In the genomic region with DNA sequence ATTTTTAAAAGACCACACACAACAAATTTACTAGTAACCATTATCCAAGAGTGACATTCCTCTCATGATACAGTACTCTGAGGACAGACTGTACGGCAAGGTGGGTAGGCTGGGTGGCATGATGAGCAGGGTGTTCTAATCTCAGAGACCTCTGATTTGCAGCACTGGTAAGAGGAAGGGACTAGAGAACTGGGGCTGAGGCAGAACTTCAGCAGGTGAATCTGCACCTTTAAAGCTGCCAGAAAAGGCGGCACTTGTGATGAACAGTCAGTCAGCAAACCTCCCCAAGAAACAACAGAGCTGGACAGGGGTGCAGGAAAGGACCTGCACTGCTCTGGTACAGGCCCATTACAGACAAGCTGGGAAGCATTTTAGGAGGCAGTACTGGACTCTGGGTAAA, we compare ENCODE assay signal across 11 mouse cellular contexts. TPM values are rescaled to one million over a fixed set of nuclear protein-coding genes. Genes with fewer than 3 reads are reported as not detected.
DNase-seq lines count a peak whose midpoint lies in the region; ATAC-seq lines count a peak whose summit lies in the region.
"Had no signal": no experiment of that assay in that cellular context is flagged by ENCODE, and none has a peak within 500 bp of the region (broad histone marks: within the 10 kb centered on the region; RNA-seq: fewer than 3 reads in every experiment).

No protein-coding gene starts in this region.

- 0 out of 2 replicates have a peak, but pooled peaks cover 4% of the 10 kb centered on the region for H3K36me3 ChIP-seq in heart, embryonic 14.5 days (ENCODE audit: control insufficient read depth, insufficient read depth, low read length)
- H3K36me3 ChIP-seq in hindbrain, embryonic 15.5 days = no peaks in the 10 kb centered on the region

- intact Hi-C loops in heart, postnatal 14 days (cut with DNase I) = loop anchor here (5.0 kb wide), 1 partner anchor 84 kb away; the partner anchor contains the start of gene Samd13

- WGBS in heart, embryonic 14.5 days = 42% methylated on average over 2 of the region's 2 CpGs
- 46% methylated on average over 2 of the region's 2 CpGs for WGBS in hindbrain, embryonic 15.5 days

- H3K27me3 ChIP-seq in heart, embryonic 14.5 days (ENCODE audit: control insufficient read depth, insufficient read depth, low read length) = no peaks in the 10 kb centered on the region
- no peaks in the 10 kb centered on the region for H3K27me3 ChIP-seq in hindbrain, embryonic 15.5 days
- H3K27me3 ChIP-seq: CH12.LX; limb, embryonic 13.5 days had no signal

- DNase-seq in heart, postnatal 14 days = no peak
- peak; percentile 63 for DNase-seq in brain, adult 2 months (ENCODE audit: low read depth, low spot score)
- DNase-seq in cerebellum, adult 8-10 months = peak; percentile 31
- DNase-seq in spleen, adult 18-20 months = no peak
- DNase-seq in ovary, adult 18-20 months (ENCODE audit: low spot score) = no peak
- no peak for DNase-seq in gastrocnemius, postnatal 10 days
- DNase-seq: lung, postnatal 14 days had no signal

- H3K4me1 ChIP-seq in heart, embryonic 14.5 days (ENCODE audit: control insufficient read depth in 2 of 2, insufficient read depth in 2 of 2, low read length in 2 of 2) = peaks cover 10 to 32% of the 10 kb centered on the region in 2 experiments
- peaks cover 43% of the 10 kb centered on the region for H3K4me1 ChIP-seq in hindbrain, embryonic 15.5 days (replicated peaks)

- H3K9me3 ChIP-seq in heart, embryonic 14.5 days (ENCODE audit: control insufficient read depth, low read length) = no peaks in the 10 kb centered on the region
- H3K9me3 ChIP-seq in hindbrain, embryonic 15.5 days = no peaks in the 10 kb centered on the region
- H3K9me3 ChIP-seq: limb, embryonic 13.5 days had no signal

- no peak for ATAC-seq in heart, embryonic 14.5 days (ENCODE audit: insufficient number of reproducible peaks, insufficient read depth, low FRiP score, low read depth)
- peak; percentile 40; the same call in 1 of the 2 replicates for ATAC-seq in hindbrain, embryonic 15.5 days (ENCODE audit: low FRiP score, low read depth)

- H3K4me2 ChIP-seq in heart, embryonic 14.5 days (ENCODE audit: low read length) = peak overlapping the region; percentile 79
- peak overlapping the region; percentile 58 for H3K4me2 ChIP-seq in hindbrain, embryonic 15.5 days

- H3K4me3 ChIP-seq in heart, embryonic 14.5 days (ENCODE audit: control insufficient read depth in 1 of 2, insufficient read depth in 1 of 2, low read depth in 1 of 2, low read length in 2 of 2) = peak overlapping the region in 1 of 2 experiments; percentile 41; a peak in 2 of 4 replicates
- H3K4me3 ChIP-seq in hindbrain, embryonic 15.5 days = peak overlapping the region; percentile 51
- H3K4me3 ChIP-seq: limb, embryonic 13.5 days had no signal

- no peak overlapping the region for H3K27ac ChIP-seq in heart, embryonic 14.5 days (replicated peaks in 1 of 2; ENCODE audit: control insufficient read depth in 1 of 2, insufficient read depth in 1 of 2, low read depth in 2 of 2, low read length in 2 of 2)
- H3K27ac ChIP-seq in hindbrain, embryonic 15.5 days (replicated peaks) = peak overlapping the region; percentile 93
- H3K27ac ChIP-seq: limb, embryonic 13.5 days had no signal

- H3K9ac ChIP-seq in heart, embryonic 14.5 days (ENCODE audit: low read length) = peak overlapping the region; percentile 68; the same call in 1 of the 2 replicates
- peak overlapping the region; percentile 37 for H3K9ac ChIP-seq in hindbrain, embryonic 15.5 days
- H3K9ac ChIP-seq: limb, embryonic 13.5 days had no signal

RNA-seq across cellular contexts. Expression of gene Prkacb, which starts 41.9 kb away (rescaled TPM):
- 55.2 and 59.0 TPM in 2 replicates for polyA plus RNA-seq in heart, embryonic 14.5 days (2014; fragmentation: Nextera tagmentation; extraction: Ambion mirVana)
- total RNA-seq in heart, postnatal 14 days (2021) = 10 to 100 TPM; 62.5 to 68.3 TPM
- polyA plus RNA-seq in hindbrain, embryonic 15.5 days (2015; fragmentation: Nextera tagmentation; extraction: Ambion mirVana) = 181 and 186 TPM in 2 replicates
- total RNA-seq in gastrocnemius, postnatal 10 days (2021) = 10 to 100 TPM; 60.2 to 64.4 TPM

Comparison
In these comparisons a context has a peak if more than half of its experiments do, and no peak if none do; other contexts are left out.
1. DNase-seq: peak in brain, adult 2 months (single experiment) and cerebellum, adult 8-10 months (single experiment); none in heart, postnatal 14 days (0 of 2), spleen, adult 18-20 months (0 of 2), ovary, adult 18-20 months (single experiment) and gastrocnemius, postnatal 10 days (single experiment).